Mouse (Mus musculus) lung, embryonic 14.5 days (tissue): ENCODE measurements at regions not wholly inside any gene's neighbourhood (a gene's known extent, or its start where the extent isn't known, plus 50 kb on each side); places are given as distances from the start of the nearest gene placed in this dataset.

Experiments
- ATAC-seq: fragments of 200-750 bp; cut with Nextera tagmentation; 2 replicates; pipeline ENCODE4 v1.8.0; 2017; ENCODE audit warnings: mild to moderate bottlenecking, moderate TSS enrichment, moderate library complexity; ENCODE audit not compliant: insufficient read depth
- DNase-seq: peaks from one replicate; pipeline ENCODE4 v3.0.0-alpha.2; 2015
- H3K27ac ChIP-seq: fragments of 300-500 bp; sonication (generic); 2 replicates; pipeline ENCODE4 v1.5.1; 2014; ENCODE audit warnings: low read depth, mild to moderate bottlenecking, moderate library complexity
- H3K27me3 ChIP-seq: fragments of 300-500 bp; sonication (generic); 2 replicates; pipeline ENCODE4 v1.6.1; 2014; ENCODE audit warnings: low read length, control low read depth; ENCODE audit not compliant: insufficient read depth
- H3K36me3 ChIP-seq: fragments of 300-500 bp; sonication (generic); 2 replicates; pipeline ENCODE4 v1.6.1; 2014; ENCODE audit warnings: control low read depth; ENCODE audit not compliant: insufficient read depth
- H3K4me1 ChIP-seq: fragments of 300-500 bp; sonication (generic); 2 replicates; pipeline ENCODE4 v1.6.1; 2014; ENCODE audit warnings: antibody characterized with exemption, control low read depth; ENCODE audit not compliant: insufficient read depth
- H3K4me2 ChIP-seq: fragments of 300-500 bp; sonication (generic); 2 replicates; pipeline ENCODE4 v1.6.1; 2014; ENCODE audit warnings: mild to moderate bottlenecking
- H3K4me3 ChIP-seq: fragments of 300-500 bp; sonication (generic); 2 replicates; pipeline ENCODE4 v1.5.1; 2014; ENCODE audit warnings: low read depth, low read length
- H3K9ac ChIP-seq: fragments of 300-500 bp; sonication (generic); 2 replicates; pipeline ENCODE4 v1.6.1; 2014
- H3K9me3 ChIP-seq: fragments of 300-500 bp; sonication (generic); 2 replicates; pipeline ENCODE4 v1.6.1; 2016; ENCODE audit warnings: low read depth, low read length, control low read depth
- CTCF ChIP-seq: IDR thresholded peaks from 2 replicates; pipeline ENCODE4 v1.5.1; 2016; ENCODE audit warnings: antibody characterized with exemption, low read depth
- whole genome bisulfite sequencing: fragments of 180-500 bp; shearing (Covaris S2); extraction: QIAGEN DNeasy Blood & Tissue Kit; methylation state at CpG from one replicate; pipeline ENCODE4 v1.1.7; 2014; 5-methylcytosine and 5-hydroxymethylcytosine counted together

GRCm38 (mm10) chr9:83299623-83300022 lies 141.3 kb downstream of the Lca5 start:
- ATAC-seq (no peak), DNase-seq (no peak)
- no peak for TF ChIP-seq CTCF
- Histone ChIP-seq H3K27ac (no peak overlapping the region), H3K4me2 (no peak overlapping the region), H3K9me3 (no peaks in the 10 kb centered on the region), H3K27me3 (no peaks in the 10 kb centered on the region), H3K4me1 (no peaks in the 10 kb centered on the region), H3K36me3 (no peaks in the 10 kb centered on the region), H3K9ac (no peak overlapping the region), H3K4me3 (no peak overlapping the region)
- 57% methylated on average over 2 of the region's 2 CpGs for WGBS

GRCm38 (mm10) chr9:83295453-83295852 lies 145.5 kb downstream of the Lca5 start:
- Histone ChIP-seq H3K9ac (no peak overlapping the region), H3K27ac (no peak overlapping the region), H3K4me1 (no peaks in the 10 kb centered on the region), H3K27me3 (no peaks in the 10 kb centered on the region), H3K4me2 (no peak overlapping the region), H3K36me3 (no peaks in the 10 kb centered on the region), H3K9me3 (no peaks in the 10 kb centered on the region), H3K4me3 (no peak overlapping the region)
- no peak for TF ChIP-seq CTCF
- 73% methylated on average over 9 of the region's 9 CpGs for WGBS
- DNase-seq: no peak
- ATAC-seq: no peak

GRCm38 (mm10) chr9:83294441-83294840 lies 146.5 kb downstream of the Lca5 start:
- DNase-seq (no peak), ATAC-seq (no peak)
- no peaks in the 10 kb centered on the region for H3K27me3 ChIP-seq
- H3K4me2 ChIP-seq: no peak overlapping the region
- no peaks in the 10 kb centered on the region for H3K9me3 ChIP-seq
- H3K27ac ChIP-seq: no peak overlapping the region
- 82% methylated on average over 13 of the region's 13 CpGs for WGBS
- TF ChIP-seq CTCF: no peak
- no peaks in the 10 kb centered on the region for H3K36me3 ChIP-seq
- H3K4me1 ChIP-seq: no peaks in the 10 kb centered on the region
- H3K9ac ChIP-seq: no peak overlapping the region
- no peak overlapping the region for H3K4me3 ChIP-seq

DNA sequence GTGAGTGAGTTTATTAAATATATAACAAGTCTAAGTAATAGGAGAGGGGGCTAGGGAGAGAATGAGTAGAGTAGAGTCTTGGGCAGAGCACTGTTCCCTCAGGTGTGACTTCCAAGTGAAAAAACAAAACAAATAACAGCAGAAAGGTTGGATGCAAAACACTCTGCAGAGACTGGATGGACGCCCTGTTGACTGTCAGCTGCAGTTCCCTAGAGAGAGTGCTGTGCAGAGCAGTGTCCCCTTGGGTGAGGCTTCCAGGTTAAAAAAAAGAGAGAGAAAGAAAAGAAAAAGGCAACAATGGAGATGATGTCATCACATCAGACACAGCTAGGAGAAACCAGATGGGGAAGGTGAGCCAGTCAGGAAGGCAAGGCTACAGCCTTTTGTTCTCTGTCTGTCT lies 137.6 kb upstream of the Hmgn3 start:
- 62% methylated on average over 1 of the region's 1 CpGs for WGBS
- no peak for DNase-seq
- no peak overlapping the region for H3K4me3 ChIP-seq
- ATAC-seq: no peak
- no peak overlapping the region for H3K27ac ChIP-seq
- no peak overlapping the region for H3K9ac ChIP-seq
- H3K36me3 ChIP-seq: no peaks in the 10 kb centered on the region
- H3K9me3 ChIP-seq: no peaks in the 10 kb centered on the region
- TF ChIP-seq CTCF: no peak
- no peaks in the 10 kb centered on the region for H3K27me3 ChIP-seq
- no peak overlapping the region for H3K4me2 ChIP-seq
- no peaks in the 10 kb centered on the region for H3K4me1 ChIP-seq

DNA sequence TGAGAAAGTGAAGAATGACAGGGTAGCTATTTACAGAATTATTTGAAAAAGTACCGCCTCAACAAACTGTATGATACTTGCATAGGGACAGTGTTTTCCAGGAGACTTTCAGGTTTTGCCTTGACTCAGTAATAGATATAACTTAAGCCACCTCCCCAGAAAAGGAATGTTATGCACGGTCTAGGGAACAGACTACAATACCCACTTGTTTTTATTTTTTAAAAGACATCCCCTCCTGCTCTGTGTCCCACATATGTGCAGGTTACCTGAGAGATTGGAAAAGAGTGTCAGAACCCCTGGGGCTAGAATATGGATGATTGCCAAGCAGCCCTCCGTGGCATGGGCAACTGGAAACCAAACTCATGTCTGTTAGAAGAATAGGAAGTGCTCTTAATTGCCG lies 137.2 kb upstream of the Hmgn3 start:
- Histone ChIP-seq H3K36me3 (no peaks in the 10 kb centered on the region), H3K9me3 (no peaks in the 10 kb centered on the region), H3K27me3 (no peaks in the 10 kb centered on the region), H3K4me2 (no peak overlapping the region), H3K9ac (no peak overlapping the region), H3K4me1 (no peaks in the 10 kb centered on the region), H3K27ac (no peak overlapping the region), H3K4me3 (no peak overlapping the region)
- no peak for TF ChIP-seq CTCF
- DNase-seq: no peak
- WGBS: 59% methylated on average over 4 of the region's 4 CpGs
- no peak for ATAC-seq

DNA sequence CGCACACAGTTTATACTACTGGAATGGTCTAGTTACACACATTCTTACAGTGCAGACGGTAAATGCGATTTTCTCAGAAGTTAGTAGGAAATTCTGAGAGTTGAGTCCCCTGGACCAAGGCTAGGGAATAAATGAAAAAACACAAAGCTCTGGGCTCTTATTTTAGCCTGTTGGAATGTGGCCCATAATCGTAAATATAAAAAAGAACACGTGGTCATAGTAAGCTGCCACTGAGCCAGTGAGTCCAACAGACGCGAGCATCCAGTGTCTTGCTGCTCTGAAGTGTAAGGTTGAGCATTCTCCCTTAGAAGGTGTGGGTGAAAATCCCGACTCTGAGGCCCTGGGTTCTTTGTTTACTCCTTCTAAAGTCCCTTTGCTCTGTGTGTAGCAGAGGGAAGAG lies 136.8 kb upstream of the Hmgn3 start:
- H3K4me2 ChIP-seq: no peak overlapping the region
- peak; percentile 44 for DNase-seq
- no peaks in the 10 kb centered on the region for H3K9me3 ChIP-seq
- H3K4me1 ChIP-seq: no peaks in the 10 kb centered on the region
- H3K9ac ChIP-seq: no peak overlapping the region
- ATAC-seq: 0 out of 2 replicates have a peak, but pooled peaks have one; percentile 11
- WGBS: 56% methylated on average over 8 of the region's 8 CpGs
- no peak for TF ChIP-seq CTCF
- H3K4me3 ChIP-seq: no peak overlapping the region
- no peaks in the 10 kb centered on the region for H3K27me3 ChIP-seq
- no peaks in the 10 kb centered on the region for H3K36me3 ChIP-seq
- H3K27ac ChIP-seq: no peak overlapping the region

- no peak for ATAC-seq
- H3K27ac ChIP-seq: no peak overlapping the region
- no peak overlapping the region for H3K4me3 ChIP-seq
- TF ChIP-seq CTCF: no peak
- DNase-seq: no peak
- H3K9me3 ChIP-seq: no peaks in the 10 kb centered on the region
- H3K4me1 ChIP-seq: no peaks in the 10 kb centered on the region
- WGBS: 35% methylated on average over 5 of the region's 5 CpGs
- no peaks in the 10 kb centered on the region for H3K36me3 ChIP-seq
- no peaks in the 10 kb centered on the region for H3K27me3 ChIP-seq
- H3K4me2 ChIP-seq: no peak overlapping the region
- H3K9ac ChIP-seq: no peak overlapping the region
Measured at GRCm38 (mm10) chr9:83277791-83278190, 131.3 kb upstream of the Hmgn3 start.

GRCm38 (mm10) chr9:83277356-83277755 lies 130.9 kb upstream of the Hmgn3 start:
- H3K9ac ChIP-seq: no peak overlapping the region
- H3K4me1 ChIP-seq: no peaks in the 10 kb centered on the region
- 72% methylated on average over 5 of the region's 5 CpGs for WGBS
- TF ChIP-seq CTCF: no peak
- H3K27ac ChIP-seq: no peak overlapping the region
- no peak overlapping the region for H3K4me3 ChIP-seq
- no peak for ATAC-seq
- H3K36me3 ChIP-seq: no peaks in the 10 kb centered on the region
- no peaks in the 10 kb centered on the region for H3K27me3 ChIP-seq
- H3K4me2 ChIP-seq: no peak overlapping the region
- H3K9me3 ChIP-seq: no peaks in the 10 kb centered on the region
- no peak for DNase-seq
